Mouse (Mus musculus) CH12.LX (cell line): ENCODE measurements around the gene Agtpbp1. TPM values are rescaled to one million over a fixed set of nuclear protein-coding genes. Genes with fewer than 3 reads are reported as not detected.

Experiments
- DNase-seq: peaks from one replicate; pipeline ENCODE4 v3.0.0-alpha.2; 2013; ENCODE audit errors: extremely low read depth
- H3K27ac ChIP-seq: 2 replicates; pipeline ENCODE4 v1.5.1; 2012; ENCODE audit warnings: low read depth, mild to moderate bottlenecking, control low read depth, moderate library complexity; ENCODE audit not compliant: insufficient read depth
- H3K27me3 ChIP-seq: replicated peaks from 2 replicates; pipeline ENCODE3; 2012; ENCODE audit warnings: inconsistent platforms
- H3K36me3 ChIP-seq, 2 experiments: replicated peaks in 1 of 2; 2 replicates each; pipeline versions ENCODE3 to v1.6.1; 2012; ENCODE audit warnings: inconsistent platforms in 1 of 2, low read length in 1 of 2, mild to moderate bottlenecking in 1 of 2, mixed read lengths in 1 of 2, moderate library complexity in 1 of 2; ENCODE audit not compliant: control insufficient read depth in 1 of 2, insufficient read depth in 1 of 2
- H3K4me1 ChIP-seq, 2 experiments: 2 replicates each; pipeline ENCODE4 v1.6.1; 2012; ENCODE audit warnings: inconsistent platforms in 1 of 2, moderate library complexity in 1 of 2; ENCODE audit not compliant: insufficient read depth in 2 of 2, control insufficient read depth in 1 of 2
- H3K4me2 ChIP-seq: 2 replicates; pipeline ENCODE4 v1.6.1; 2012; ENCODE audit warnings: low read depth, mild to moderate bottlenecking, control low read depth; ENCODE audit not compliant: poor library complexity, insufficient read depth, severe bottlenecking
- H3K4me3 ChIP-seq, 3 experiments: fragments of 150-350 bp in 1 of 3; sonication (generic) in 1 of 3; replicated peaks in 1 of 3; 2 replicates each; pipeline versions ENCODE3 to v1.5.1; 2011 to 2012; ENCODE audit warnings: low read depth in 2 of 3, low read length in 2 of 3, mild to moderate bottlenecking in 2 of 3, moderate library complexity in 2 of 3, control low read depth in 1 of 3, improper control_type of control experiment in 1 of 3, inconsistent platforms in 1 of 3, mixed read lengths in 1 of 3; ENCODE audit not compliant: poor library complexity in 1 of 3
- H3K79me2 ChIP-seq: replicated peaks from 2 replicates; pipeline ENCODE4 v1.6.1; 2012; ENCODE audit warnings: mild to moderate bottlenecking, moderate library complexity; ENCODE audit not compliant: control insufficient read depth, poor library complexity, insufficient read depth, severe bottlenecking; ENCODE audit errors: extremely low read depth
- H3K9ac ChIP-seq: 2 replicates; pipeline ENCODE4 v1.6.1; 2012; ENCODE audit warnings: low read depth, mild to moderate bottlenecking, control low read depth, moderate library complexity; ENCODE audit not compliant: insufficient read depth
- H3K9me3 ChIP-seq: replicated peaks from 2 replicates; pipeline ENCODE3; 2012; ENCODE audit warnings: low read length, inconsistent platforms, mixed read lengths
- CHD2 ChIP-seq: IDR thresholded peaks from 2 replicates; pipeline ENCODE4 v1.6.1; 2011; ENCODE audit warnings: low read length, improper control_type of control experiment
- EP300 ChIP-seq: IDR thresholded peaks from 2 replicates; pipeline ENCODE4 v1.6.1; 2011; ENCODE audit warnings: low read length, improper control_type of control experiment
- ETS1 ChIP-seq: conservative IDR thresholded peaks from 2 replicates; pipeline ENCODE4 v1.6.1; 2012; ENCODE audit warnings: low read depth, mild to moderate bottlenecking, inconsistent platforms, low read length, improper control_type of control experiment, moderate library complexity
- GABPA ChIP-seq: IDR thresholded peaks from 2 replicates; pipeline ENCODE4 v1.6.1; 2012; ENCODE audit warnings: low read depth, low read length, improper control_type of control experiment, inconsistent platforms; ENCODE audit not compliant: insufficient replicate concordance
- IRF4 ChIP-seq: IDR thresholded peaks from 2 replicates; pipeline ENCODE4 v1.6.1; 2014; ENCODE audit warnings: low read depth, mild to moderate bottlenecking, inconsistent platforms, low read length, improper control_type of control experiment
- JUN ChIP-seq: IDR thresholded peaks from 2 replicates; pipeline ENCODE4 v1.6.1; 2011; ENCODE audit warnings: low read depth, mild to moderate bottlenecking, low read length, improper control_type of control experiment, moderate library complexity; ENCODE audit not compliant: insufficient read depth
- JUND ChIP-seq: conservative IDR thresholded peaks from 2 replicates; pipeline ENCODE4 v1.6.1; 2011; ENCODE audit warnings: low read depth, low read length, improper control_type of control experiment
- KAT2A ChIP-seq: IDR thresholded peaks from 2 replicates; pipeline ENCODE4 v1.6.1; 2012; ENCODE audit warnings: low read length, improper control_type of control experiment, inconsistent platforms; ENCODE audit not compliant: insufficient replicate concordance
- MAFK ChIP-seq: IDR thresholded peaks from 2 replicates; pipeline ENCODE4 v1.6.1; 2011; ENCODE audit warnings: low read length, improper control_type of control experiment; ENCODE audit not compliant: insufficient replicate concordance
- MAZ ChIP-seq: IDR thresholded peaks from 2 replicates; pipeline ENCODE4 v1.6.1; 2012; ENCODE audit warnings: low read depth, mild to moderate bottlenecking, inconsistent platforms, low read length, improper control_type of control experiment, moderate library complexity
- MEF2A ChIP-seq: IDR thresholded peaks from 2 replicates; pipeline ENCODE4 v1.6.1; 2014; ENCODE audit warnings: low read depth, mild to moderate bottlenecking, inconsistent platforms, low read length, improper control_type of control experiment, borderline replicate concordance
- MXI1 ChIP-seq: IDR thresholded peaks from 2 replicates; pipeline ENCODE4 v1.6.1; 2011; ENCODE audit warnings: mild to moderate bottlenecking, low read depth, low read length, improper control_type of control experiment
- MYC ChIP-seq: IDR thresholded peaks from 2 replicates; pipeline ENCODE4 v1.6.1; 2011; ENCODE audit warnings: low read depth, mild to moderate bottlenecking, improper control_type of control experiment, low read length
- NRF1 ChIP-seq: IDR thresholded peaks from 2 replicates; pipeline ENCODE4 v1.6.1; 2014; ENCODE audit warnings: low read depth, mild to moderate bottlenecking, inconsistent platforms, low read length, improper control_type of control experiment, moderate library complexity
- PAX5 ChIP-seq: IDR thresholded peaks from 2 replicates; pipeline ENCODE4 v1.6.1; 2012; ENCODE audit warnings: low read length, inconsistent platforms, mixed read lengths
- POLR2A ChIP-seq: IDR thresholded peaks from 2 replicates; pipeline ENCODE4 v1.6.1; 2011; ENCODE audit warnings: low read depth, mild to moderate bottlenecking, improper control_type of control experiment, low read length
- POLR2AphosphoS2 ChIP-seq: IDR thresholded peaks from 2 replicates; pipeline ENCODE4 v1.6.1; 2011; ENCODE audit warnings: low read depth, low read length, improper control_type of control experiment
- RAD21 ChIP-seq: IDR thresholded peaks from 2 replicates; pipeline ENCODE4 v1.6.1; 2011; ENCODE audit warnings: low read depth, mild to moderate bottlenecking, low read length, improper control_type of control experiment, moderate library complexity
- SIN3A ChIP-seq: IDR thresholded peaks from 2 replicates; pipeline ENCODE4 v1.6.1; 2012; ENCODE audit warnings: low read length, improper control_type of control experiment, inconsistent platforms
- SMC3 ChIP-seq: IDR thresholded peaks from 2 replicates; pipeline ENCODE4 v1.6.1; 2011; ENCODE audit warnings: low read depth, low read length, improper control_type of control experiment
- TBP ChIP-seq: conservative IDR thresholded peaks from 2 replicates; pipeline ENCODE4 v1.6.1; 2011; ENCODE audit warnings: low read depth, low read length, improper control_type of control experiment
- TCF12 ChIP-seq: IDR thresholded peaks from 2 replicates; pipeline ENCODE4 v1.6.1; 2014; ENCODE audit warnings: low read depth, mild to moderate bottlenecking, inconsistent platforms, low read length, improper control_type of control experiment
- UBTF ChIP-seq: IDR thresholded peaks from 2 replicates; pipeline ENCODE4 v1.6.1; 2012; ENCODE audit warnings: low read depth, mild to moderate bottlenecking, inconsistent platforms, low read length, improper control_type of control experiment, moderate library complexity
- USF2 ChIP-seq: conservative IDR thresholded peaks from 2 replicates; pipeline ENCODE4 v1.6.1; 2011; ENCODE audit warnings: low read depth, low read length, improper control_type of control experiment
- ZC3H11A ChIP-seq: IDR thresholded peaks from 2 replicates; pipeline ENCODE4 v1.6.1; 2012; ENCODE audit warnings: low read depth, mild to moderate bottlenecking, inconsistent platforms, low read length, improper control_type of control experiment
- ZKSCAN1 ChIP-seq: IDR thresholded peaks from 2 replicates; pipeline ENCODE4 v1.6.1; 2012; ENCODE audit warnings: low read depth, inconsistent platforms, low read length, improper control_type of control experiment, borderline replicate concordance
- ZMIZ1 ChIP-seq: IDR thresholded peaks from 2 replicates; pipeline ENCODE4 v1.6.1; 2012; ENCODE audit warnings: low read depth, mild to moderate bottlenecking, inconsistent platforms, low read length, improper control_type of control experiment
- ZNF384 ChIP-seq: IDR thresholded peaks from 2 replicates; pipeline ENCODE4 v1.6.1; 2012; ENCODE audit warnings: low read depth, low read length, improper control_type of control experiment, inconsistent platforms
- dilution Hi-C: fragments of 300-500 bp; cut with MboI; formaldehyde crosslinking; loops from 2 replicates; pipeline ENCODE4 v1.14.3; 2020; ENCODE audit warnings: low sequenced_read_pairs; ENCODE audit not compliant: extremely low pct_unique_long_range_greater_than_20kb, extremely low pct_ligation_motif_present
- in situ Hi-C: fragments of 300-500 bp; cut with MboI; formaldehyde crosslinking; loops from 3 replicates; pipeline ENCODE4 v1.14.3; 2019; ENCODE audit warnings: low sequenced_read_pairs, low pct_ligation_motif_present, low pct_unique_long_range_greater_than_20kb, mixed read lengths
- polyA plus RNA-seq: library from polyadenylated mRNA; unstranded; fragments of >175 nt; gene quantifications from 2 replicates; pipeline ENCODE4 v1.2.1, GENCODE M21; 2012; ENCODE audit warnings: low read depth; ENCODE audit not compliant: insufficient read length
- total RNA-seq, 2 experiments: library from RNA; depleted of rRNA; stranded (reverse); fragments of 300-350 nt in 1 of 2; fragments of >200 nt in 1 of 2; gene quantifications; 2 replicates each; pipeline ENCODE4 v1.2.3; 2012 to 2014

Agtpbp1 gene
- total and polyA plus RNA-seq, 3 experiments, result 15.7 to 21.5 (median 19.5) TPM

DNA sequence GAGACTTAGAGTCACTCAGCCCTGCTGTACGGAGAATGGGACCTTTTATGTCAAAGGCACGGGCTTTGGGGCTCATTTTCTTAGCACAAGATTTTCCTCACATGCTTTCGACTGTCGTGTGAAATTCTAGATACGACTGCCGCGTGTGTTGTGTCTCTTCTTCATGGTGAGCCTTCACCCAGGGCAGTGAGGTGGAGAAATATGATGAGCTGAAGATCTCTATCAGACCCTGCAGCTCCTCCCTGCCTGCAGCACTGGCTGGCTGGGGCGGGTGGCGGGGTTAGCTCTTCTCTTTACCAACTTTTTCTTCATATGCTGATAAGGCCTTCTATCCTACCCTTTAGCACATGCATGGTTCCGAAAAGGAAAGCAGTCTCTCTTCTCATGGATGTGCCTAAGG, 20.1 kb downstream of the Agtpbp1 start:
- no peak for DNase-seq
- in situ Hi-C loops, result no loop called here
- no peak overlapping the region for H3K27ac ChIP-seq
- dilution Hi-C loops, result no loop called here
- no peaks in the 10 kb centered on the region for H3K36me3 ChIP-seq
- H3K4me1 ChIP-seq, result peaks cover 0 to 3% of the 10 kb centered on the region in 2 experiments; a peak in 1 of 4 replicates
- no peaks in the 10 kb centered on the region for H3K9me3 ChIP-seq
- TF ChIP-seq EP300 (no peak), GABPA (no peak), CHD2 (no peak), IRF4 (no peak), ZMIZ1 (no peak), MAZ (no peak), ZC3H11A (no peak), SIN3A (no peak), TBP (no peak), MYC (no peak), PAX5 (no peak), MEF2A (no peak), UBTF (no peak), JUND (no peak), POLR2A (no peak), USF2 (no peak), SMC3 (no peak), ZKSCAN1 (no peak)
- no peak overlapping the region for H3K4me2 ChIP-seq
- H3K4me3 ChIP-seq, result no peak overlapping the region
- no peaks in the 10 kb centered on the region for H3K79me2 ChIP-seq
- H3K27me3 ChIP-seq, result peaks cover 10% of the 10 kb centered on the region
- H3K9ac ChIP-seq, result no peak overlapping the region

DNA sequence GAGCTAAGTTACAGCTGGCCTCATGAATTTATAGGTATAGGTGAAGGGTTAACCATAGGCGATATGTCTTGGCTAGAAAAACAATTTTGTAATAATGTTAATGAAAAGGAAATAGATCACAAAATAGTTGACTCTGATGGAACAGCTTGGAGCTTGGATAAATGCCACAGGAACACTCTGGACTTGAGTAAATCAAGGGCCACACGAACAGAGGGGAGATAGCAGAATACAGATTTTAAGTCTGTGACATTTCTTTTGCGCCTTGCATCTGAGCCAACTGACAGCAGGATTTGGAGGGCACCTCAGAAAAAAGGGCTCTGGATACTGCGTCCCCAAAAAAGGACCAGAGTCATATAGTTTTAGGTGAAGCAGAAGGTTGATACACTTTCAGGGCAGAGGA, 20.5 kb downstream of the Agtpbp1 start:
- H3K27me3 ChIP-seq, result peaks cover 10% of the 10 kb centered on the region

More for the DNA sequence above, 20.5 kb downstream of the Agtpbp1 start:
- Histone ChIP-seq H3K4me1 (peaks cover 0 to 3% of the 10 kb centered on the region in 2 experiments; a peak in 1 of 4 replicates), H3K36me3 (no peaks in the 10 kb centered on the region), H3K4me3 (no peak overlapping the region), H3K9me3 (no peaks in the 10 kb centered on the region), H3K27ac (no peak overlapping the region), H3K4me2 (no peak overlapping the region), H3K9ac (no peak overlapping the region), H3K79me2 (no peaks in the 10 kb centered on the region)
- in situ Hi-C loops (no loop called here), dilution Hi-C loops (no loop called here)
- no peak for TF ChIP-seq NRF1
- no peak for TF ChIP-seq JUN
- TF ChIP-seq KAT2A, result no peak
- no peak for TF ChIP-seq MAFK
- TF ChIP-seq GABPA, result no peak
- no peak for TF ChIP-seq TCF12
- no peak for TF ChIP-seq POLR2A
- no peak for TF ChIP-seq POLR2AphosphoS2
- TF ChIP-seq ETS1, result no peak
- no peak for TF ChIP-seq RAD21
- TF ChIP-seq IRF4, result no peak
- TF ChIP-seq MXI1, result no peak
- no peak for TF ChIP-seq MYC
- TF ChIP-seq TBP, result no peak
- TF ChIP-seq PAX5, result no peak
- no peak for TF ChIP-seq MEF2A
- no peak for TF ChIP-seq ZNF384
- DNase-seq, result no peak
